Mouse (Mus musculus): ENCODE data around the gene Gm12117. TPM values are rescaled to one million over a fixed set of nuclear protein-coding genes. Genes with fewer than 3 reads are reported as not detected.

Gm12117 gene
- polyA plus RNA-seq, 1 experiment: not detected

DNA sequence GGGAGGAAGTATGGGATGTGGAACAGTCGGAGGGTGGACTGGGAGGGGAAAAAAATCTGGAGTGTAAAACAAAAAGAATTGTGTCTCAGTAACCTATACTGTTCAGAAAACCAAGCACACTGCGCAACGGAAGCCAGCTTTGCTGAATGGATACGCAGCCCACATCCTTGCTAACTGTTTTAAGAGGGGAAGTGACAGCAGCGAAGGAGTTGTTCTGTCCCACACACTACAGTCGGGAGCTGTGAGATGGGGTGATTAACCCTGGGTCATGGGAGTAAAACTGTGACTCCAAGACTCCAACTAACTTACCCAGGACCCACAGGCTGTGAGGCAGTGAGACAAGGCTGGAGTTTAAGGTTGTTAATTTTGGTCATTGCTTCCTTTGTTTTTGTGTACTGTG is 17.5 kb upstream of the Gm12117 start:
- Histone ChIP-seq H3K36me3 (ENCODE audit: control insufficient read depth, insufficient read depth, low read length) (no peaks in the 10 kb centered on the region), H3K4me3 (ENCODE audit: control insufficient read depth, insufficient read depth, low read length) (no peak overlapping the region), H3K4me1 (replicated peaks; ENCODE audit: control insufficient read depth, insufficient read depth, low read length) (no peaks in the 10 kb centered on the region), H3K27ac (ENCODE audit: control insufficient read depth, insufficient read depth, low read length) (no peak overlapping the region), H3K27me3 (ENCODE audit: control insufficient read depth, insufficient read depth, low read length) (no peaks in the 10 kb centered on the region)
- no peak for DNase-seq
- TF ChIP-seq POLR2A (IDR thresholded peaks at IDR 0.05; ENCODE audit: control insufficient read depth, extremely low read depth, insufficient read depth, low read length, poor library complexity) (no peak), CTCF (IDR thresholded peaks at IDR 0.05; ENCODE audit: borderline replicate concordance, control insufficient read depth, extremely low read depth, insufficient read depth, low read length, poor library complexity) (no peak)
- 40% methylated on average over 6 of the region's 6 CpGs for WGBS

DNA sequence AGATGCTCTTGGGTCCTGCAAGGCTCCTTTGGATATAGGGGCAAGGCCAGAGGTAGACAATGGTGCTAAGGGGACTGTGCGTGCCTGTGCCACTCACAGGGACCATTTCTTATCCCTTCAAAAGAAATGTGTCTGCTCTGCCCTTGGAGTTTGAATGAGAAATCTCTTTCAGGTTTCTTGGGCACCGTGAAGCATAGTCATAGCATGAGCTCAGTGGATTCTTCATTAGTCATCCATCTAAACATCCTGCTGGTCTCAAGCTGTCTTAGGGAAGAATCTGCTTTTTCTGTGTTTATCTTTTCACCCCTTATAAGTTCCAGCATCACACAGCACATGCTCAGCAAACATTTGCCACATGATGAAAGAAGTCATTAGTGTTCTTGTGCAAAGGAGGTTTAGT is 2.0 kb upstream of the Gm12117 start:
- Histone ChIP-seq H3K27ac (ENCODE audit: control insufficient read depth, insufficient read depth, low read length) (no peak overlapping the region), H3K27me3 (ENCODE audit: control insufficient read depth, insufficient read depth, low read length) (no peaks in the 10 kb centered on the region), H3K36me3 (ENCODE audit: control insufficient read depth, insufficient read depth, low read length) (no peaks in the 10 kb centered on the region), H3K4me1 (replicated peaks; ENCODE audit: control insufficient read depth, insufficient read depth, low read length) (no peaks in the 10 kb centered on the region), H3K4me3 (ENCODE audit: control insufficient read depth, insufficient read depth, low read length) (no peak overlapping the region)
- DNase-seq: no peak
- TF ChIP-seq POLR2A (IDR thresholded peaks at IDR 0.05; ENCODE audit: control insufficient read depth, extremely low read depth, insufficient read depth, low read length, poor library complexity): no peak
- no peak for TF ChIP-seq CTCF (IDR thresholded peaks at IDR 0.05; ENCODE audit: borderline replicate concordance, control insufficient read depth, extremely low read depth, insufficient read depth, low read length, poor library complexity)
- WGBS: 97% methylated on average over 2 of the region's 2 CpGs

DNA sequence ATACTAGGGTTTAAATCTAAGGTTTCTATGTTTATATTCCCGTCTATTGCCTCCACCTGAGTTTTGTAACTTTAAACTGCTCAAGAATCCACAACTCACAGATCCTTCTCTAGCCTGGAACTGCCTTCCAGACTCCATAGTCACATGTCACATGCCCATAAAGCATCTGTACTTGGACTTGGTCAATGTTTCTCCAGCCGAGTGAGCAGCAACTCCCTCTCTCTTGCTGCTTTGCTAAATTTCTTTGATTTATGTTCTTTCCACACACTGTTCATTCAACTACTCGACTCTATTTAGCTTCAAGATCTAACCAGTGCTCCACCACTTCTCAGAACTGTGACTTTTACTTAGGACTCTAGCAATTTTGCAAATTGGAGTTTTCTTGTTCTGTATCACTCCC is 1.7 kb downstream of the Gm12117 start:
- WGBS: 65% methylated on average over 3 of the region's 3 CpGs
- Histone ChIP-seq H3K4me3 (ENCODE audit: control insufficient read depth, insufficient read depth, low read length) (no peak overlapping the region), H3K4me1 (replicated peaks; ENCODE audit: control insufficient read depth, insufficient read depth, low read length) (no peaks in the 10 kb centered on the region), H3K36me3 (ENCODE audit: control insufficient read depth, insufficient read depth, low read length) (no peaks in the 10 kb centered on the region), H3K27ac (ENCODE audit: control insufficient read depth, insufficient read depth, low read length) (no peak overlapping the region), H3K27me3 (ENCODE audit: control insufficient read depth, insufficient read depth, low read length) (no peaks in the 10 kb centered on the region)
- DNase-seq: no peak
- TF ChIP-seq CTCF (IDR thresholded peaks at IDR 0.05; ENCODE audit: borderline replicate concordance, control insufficient read depth, extremely low read depth, insufficient read depth, low read length, poor library complexity): no peak
- TF ChIP-seq POLR2A (IDR thresholded peaks at IDR 0.05; ENCODE audit: control insufficient read depth, extremely low read depth, insufficient read depth, low read length, poor library complexity): no peak

DNA sequence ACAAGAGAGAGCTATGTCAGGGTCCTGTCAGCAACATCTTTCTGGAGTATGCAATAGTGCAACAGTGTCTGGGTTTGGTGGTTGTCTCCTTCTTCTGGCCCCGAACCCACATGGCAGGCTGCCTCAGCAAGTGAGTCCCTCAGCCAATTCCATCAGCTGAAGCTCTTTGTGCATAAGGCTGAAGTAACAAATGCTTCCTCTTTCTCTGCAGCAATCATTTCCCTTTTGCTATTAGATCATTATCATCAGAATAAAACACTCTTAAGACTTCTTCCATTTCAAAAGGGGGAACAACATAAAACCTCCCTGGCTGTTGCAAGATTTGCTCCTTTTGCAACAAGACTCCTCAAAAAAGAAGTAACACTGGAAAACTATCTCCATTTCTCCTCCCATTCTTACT is 2.2 kb downstream of the Gm12117 start:
- TF ChIP-seq CTCF (IDR thresholded peaks at IDR 0.05; ENCODE audit: borderline replicate concordance, control insufficient read depth, extremely low read depth, insufficient read depth, low read length, poor library complexity) (no peak), POLR2A (IDR thresholded peaks at IDR 0.05; ENCODE audit: control insufficient read depth, extremely low read depth, insufficient read depth, low read length, poor library complexity) (no peak)
- 14% methylated on average over 1 of the region's 1 CpGs for WGBS
- DNase-seq: no peak
- no peaks in the 10 kb centered on the region for H3K27me3 ChIP-seq (ENCODE audit: control insufficient read depth, insufficient read depth, low read length)
- no peaks in the 10 kb centered on the region for H3K36me3 ChIP-seq (ENCODE audit: control insufficient read depth, insufficient read depth, low read length)
- H3K27ac ChIP-seq (ENCODE audit: control insufficient read depth, insufficient read depth, low read length): no peak overlapping the region
- H3K4me1 ChIP-seq (replicated peaks; ENCODE audit: control insufficient read depth, insufficient read depth, low read length): no peaks in the 10 kb centered on the region
- H3K4me3 ChIP-seq (ENCODE audit: control insufficient read depth, insufficient read depth, low read length): no peak overlapping the region

DNA sequence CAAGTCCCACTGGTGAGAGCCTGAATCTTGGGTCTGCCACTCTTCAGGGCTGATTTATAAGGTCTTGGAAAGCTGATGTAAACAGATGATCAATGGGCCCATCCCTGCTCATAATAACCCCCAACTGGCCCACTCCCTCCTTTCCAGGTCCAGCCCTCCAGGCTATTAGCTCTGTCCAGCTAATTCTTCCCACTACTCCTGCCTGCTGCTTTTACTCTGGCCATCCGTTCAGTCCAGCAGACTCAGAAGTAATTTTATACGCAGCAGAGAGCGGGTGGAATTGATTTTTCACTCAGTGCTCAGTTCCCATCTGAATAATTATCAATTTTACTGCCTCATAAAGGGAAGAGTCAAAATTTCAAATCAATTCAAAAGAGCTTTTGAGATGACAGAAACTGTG is 36.2 kb downstream of the Gm12117 start:
- no peak for TF ChIP-seq POLR2A (IDR thresholded peaks at IDR 0.05; ENCODE audit: control insufficient read depth, extremely low read depth, insufficient read depth, low read length, poor library complexity)
- no peak for TF ChIP-seq CTCF (IDR thresholded peaks at IDR 0.05; ENCODE audit: borderline replicate concordance, control insufficient read depth, extremely low read depth, insufficient read depth, low read length, poor library complexity)
- H3K27me3 ChIP-seq (ENCODE audit: control insufficient read depth, insufficient read depth, low read length): no peaks in the 10 kb centered on the region
- H3K36me3 ChIP-seq (ENCODE audit: control insufficient read depth, insufficient read depth, low read length): no peaks in the 10 kb centered on the region
- H3K27ac ChIP-seq (ENCODE audit: control insufficient read depth, insufficient read depth, low read length): no peak overlapping the region
- DNase-seq: no peak
- WGBS: 98% methylated on average over 3 of the region's 3 CpGs
- H3K4me1 ChIP-seq (replicated peaks; ENCODE audit: control insufficient read depth, insufficient read depth, low read length): no peaks in the 10 kb centered on the region
- no peak overlapping the region for H3K4me3 ChIP-seq (ENCODE audit: control insufficient read depth, insufficient read depth, low read length)

- Histone ChIP-seq H3K36me3 (ENCODE audit: control insufficient read depth, insufficient read depth, low read length) (no peaks in the 10 kb centered on the region), H3K27me3 (ENCODE audit: control insufficient read depth, insufficient read depth, low read length) (no peaks in the 10 kb centered on the region), H3K4me3 (ENCODE audit: control insufficient read depth, insufficient read depth, low read length) (no peak overlapping the region), H3K27ac (ENCODE audit: control insufficient read depth, insufficient read depth, low read length) (no peak overlapping the region), H3K4me1 (replicated peaks; ENCODE audit: control insufficient read depth, insufficient read depth, low read length) (no peaks in the 10 kb centered on the region)
- no peak for TF ChIP-seq POLR2A (IDR thresholded peaks at IDR 0.05; ENCODE audit: control insufficient read depth, extremely low read depth, insufficient read depth, low read length, poor library complexity)
- no peak for TF ChIP-seq CTCF (IDR thresholded peaks at IDR 0.05; ENCODE audit: borderline replicate concordance, control insufficient read depth, extremely low read depth, insufficient read depth, low read length, poor library complexity)
- DNase-seq: no peak
- 96% methylated on average over 3 of the region's 3 CpGs for WGBS
These were observed 42.4 kb downstream of the Gm12117 start for GRCm38 (mm10) chr11:33234134-33234533.

GRCm38 (mm10) chr11:33232056-33232455 is 44.5 kb downstream of the Gm12117 start:
- no peak for DNase-seq
- Histone ChIP-seq H3K4me1 (replicated peaks; ENCODE audit: control insufficient read depth, insufficient read depth, low read length) (no peaks in the 10 kb centered on the region), H3K27ac (ENCODE audit: control insufficient read depth, insufficient read depth, low read length) (no peak overlapping the region), H3K36me3 (ENCODE audit: control insufficient read depth, insufficient read depth, low read length) (no peaks in the 10 kb centered on the region), H3K27me3 (ENCODE audit: control insufficient read depth, insufficient read depth, low read length) (no peaks in the 10 kb centered on the region), H3K4me3 (ENCODE audit: control insufficient read depth, insufficient read depth, low read length) (no peak overlapping the region)
- WGBS: 95% methylated on average over 5 of the region's 5 CpGs
- no peak for TF ChIP-seq POLR2A (IDR thresholded peaks at IDR 0.05; ENCODE audit: control insufficient read depth, extremely low read depth, insufficient read depth, low read length, poor library complexity)
- no peak for TF ChIP-seq CTCF (IDR thresholded peaks at IDR 0.05; ENCODE audit: borderline replicate concordance, control insufficient read depth, extremely low read depth, insufficient read depth, low read length, poor library complexity)
